13 mouse cellular contexts compared by ENCODE assay signal in the genomic region with DNA sequence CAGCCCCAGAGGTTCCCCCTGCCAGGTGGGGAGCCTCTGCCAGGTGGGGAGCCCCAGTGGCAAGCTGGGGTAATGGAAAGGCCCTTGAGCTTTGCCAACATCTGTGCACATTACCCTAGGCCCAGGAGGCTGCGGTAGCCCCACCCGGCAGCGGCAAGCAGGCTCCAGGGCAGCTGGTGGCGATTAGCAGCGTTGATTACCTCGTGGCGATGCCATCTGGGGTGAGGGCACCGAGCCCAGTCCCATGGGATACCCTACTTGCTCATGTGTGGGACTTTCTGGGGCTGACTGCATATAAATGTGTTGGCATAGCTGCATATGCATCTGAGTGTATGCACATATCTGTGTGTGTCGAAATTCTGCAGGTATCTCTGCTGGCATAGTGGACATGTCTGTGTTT. TPM values are rescaled to one million over a fixed set of nuclear protein-coding genes. Genes with fewer than 3 reads are reported as not detected.
DNase-seq lines count a peak whose midpoint lies in the region; ATAC-seq and TF ChIP-seq lines count a peak whose summit lies in the region.
"Had no signal": no experiment of that assay in that cellular context is flagged by ENCODE, and none has a peak within 500 bp of the region (broad histone marks: within the 10 kb centered on the region; RNA-seq: fewer than 3 reads in every experiment).

No protein-coding gene starts in this region.

- no peaks in the 10 kb centered on the region for H3K36me3 ChIP-seq in hindbrain, embryonic 14.5 days (replicated peaks; ENCODE audit: control insufficient read depth, insufficient read depth)
- H3K36me3 ChIP-seq in hindbrain, embryonic 16.5 days (ENCODE audit: control insufficient read depth, insufficient read depth, low read length): no peaks in the 10 kb centered on the region
- H3K36me3 ChIP-seq in embryonic facial prominence, embryonic 13.5 days: no peaks in the 10 kb centered on the region
- H3K36me3 ChIP-seq in myocyte (ENCODE audit: control insufficient read depth, insufficient read depth): no peaks in the 10 kb centered on the region
- no peaks in the 10 kb centered on the region for H3K36me3 ChIP-seq in heart, embryonic 11.5 days (ENCODE audit: control insufficient read depth, insufficient read depth, low read length)
- H3K36me3 ChIP-seq: G1E; liver, embryonic 12.5 days had no signal

- no peak overlapping the region for H3K27ac ChIP-seq in hindbrain, embryonic 14.5 days
- no peak overlapping the region for H3K27ac ChIP-seq in hindbrain, embryonic 16.5 days (ENCODE audit: low read depth, low read length)
- H3K27ac ChIP-seq in embryonic facial prominence, embryonic 13.5 days: peak overlapping the region; percentile 97
- no peak overlapping the region for H3K27ac ChIP-seq in heart, embryonic 11.5 days (ENCODE audit: low read depth, low read length)
- H3K27ac ChIP-seq: liver, embryonic 12.5 days had no signal

- no peaks in the 10 kb centered on the region for H3K27me3 ChIP-seq in hindbrain, embryonic 14.5 days (ENCODE audit: control insufficient read depth, insufficient read depth, low read length)
- H3K27me3 ChIP-seq in hindbrain, embryonic 16.5 days (replicated peaks; ENCODE audit: control insufficient read depth, insufficient read depth, low read length): peaks cover 2% of the 10 kb centered on the region; the same call in 1 of the 2 replicates
- H3K27me3 ChIP-seq in embryonic facial prominence, embryonic 13.5 days: no peaks in the 10 kb centered on the region
- H3K27me3 ChIP-seq in myocyte (ENCODE audit: control insufficient read depth, insufficient read depth, insufficient read length): no peaks in the 10 kb centered on the region
- H3K27me3 ChIP-seq in heart, embryonic 11.5 days (ENCODE audit: control insufficient read depth, insufficient read depth, low read length): 0 out of 2 replicates have a peak, but pooled peaks cover 3% of the 10 kb centered on the region

- WGBS in hindbrain, embryonic 14.5 days: 33% methylated on average over 9 of the region's 9 CpGs
- WGBS in hindbrain, embryonic 16.5 days: 37% methylated on average over 9 of the region's 9 CpGs
- WGBS in embryonic facial prominence, embryonic 13.5 days: 31% methylated on average over 9 of the region's 9 CpGs
- 80% methylated on average over 9 of the region's 9 CpGs for WGBS in heart, embryonic 11.5 days (ENCODE audit: insufficient replicate concordance)

- no peak overlapping the region for H3K9ac ChIP-seq in hindbrain, embryonic 14.5 days
- H3K9ac ChIP-seq in hindbrain, embryonic 16.5 days (ENCODE audit: low read depth, low read length): no peak overlapping the region
- no peak overlapping the region for H3K9ac ChIP-seq in embryonic facial prominence, embryonic 13.5 days
- H3K9ac ChIP-seq in heart, embryonic 11.5 days (ENCODE audit: low read depth, low read length): no peak overlapping the region
- H3K9ac ChIP-seq: liver, embryonic 12.5 days had no signal

- peak; percentile 31 for DNase-seq in adrenal gland, postnatal 14 days
- DNase-seq in adrenal gland, postnatal 4 days (ENCODE audit: low spot score in 2 of 2): no peak
- DNase-seq in hindbrain, embryonic 14.5 days (ENCODE audit: low spot score): peak; percentile 45
- DNase-seq in c-Kit-positive CD71-positive TER-119-positive erythroid progenitor cells, embryonic 14.5 days (ENCODE audit: low spot score): no peak
- DNase-seq: gastrocnemius, postnatal 10 days; kidney, adult 18-20 months had no signal

- H3K4me1 ChIP-seq in hindbrain, embryonic 14.5 days (replicated peaks; ENCODE audit: control insufficient read depth, insufficient read depth, low read length): peaks cover 13% of the 10 kb centered on the region
- peaks cover 27% of the 10 kb centered on the region for H3K4me1 ChIP-seq in hindbrain, embryonic 16.5 days (ENCODE audit: control insufficient read depth, insufficient read depth, low read depth, low read length)
- peaks cover 81% of the 10 kb centered on the region for H3K4me1 ChIP-seq in embryonic facial prominence, embryonic 13.5 days
- peaks cover 22% of the 10 kb centered on the region for H3K4me1 ChIP-seq in heart, embryonic 11.5 days (ENCODE audit: control insufficient read depth, insufficient read depth, low read length)

- no peak for ATAC-seq in hindbrain, embryonic 14.5 days (ENCODE audit: low FRiP score)
- ATAC-seq in hindbrain, embryonic 16.5 days: no peak
- ATAC-seq in embryonic facial prominence, embryonic 13.5 days (ENCODE audit: insufficient number of reproducible peaks, insufficient read depth, low FRiP score, low TSS enrichment, low read depth): no peak
- no peak for ATAC-seq in heart, embryonic 11.5 days (replicated peaks; ENCODE audit: insufficient number of reproducible peaks, low FRiP score, low TSS enrichment)
- ATAC-seq: liver, embryonic 12.5 days had no signal

- H3ac ChIP-seq in myocyte (ENCODE audit: control insufficient read depth, insufficient read length): no peak overlapping the region

- no peaks in the 10 kb centered on the region for H3K9me3 ChIP-seq in hindbrain, embryonic 14.5 days (ENCODE audit: control insufficient read depth, low read length)
- H3K9me3 ChIP-seq in hindbrain, embryonic 16.5 days (ENCODE audit: control insufficient read depth, low read length): no peaks in the 10 kb centered on the region
- H3K9me3 ChIP-seq in embryonic facial prominence, embryonic 13.5 days: no peaks in the 10 kb centered on the region
- H3K9me3 ChIP-seq in heart, embryonic 11.5 days (replicated peaks; ENCODE audit: control insufficient read depth, low read length): no peaks in the 10 kb centered on the region
- H3K9me3 ChIP-seq: G1E; liver, embryonic 12.5 days had no signal

- no peak overlapping the region for H3K4me2 ChIP-seq in hindbrain, embryonic 14.5 days (replicated peaks)
- H3K4me2 ChIP-seq in hindbrain, embryonic 16.5 days (ENCODE audit: low read length): no peak overlapping the region
- H3K4me2 ChIP-seq in embryonic facial prominence, embryonic 13.5 days: peak overlapping the region; percentile 14; the same call in 1 of the 2 replicates
- peak overlapping the region; percentile 24 for H3K4me2 ChIP-seq in myocyte (ENCODE audit: low read depth)
- H3K4me2 ChIP-seq in heart, embryonic 11.5 days: no peak overlapping the region
- H3K4me2 ChIP-seq: liver, embryonic 12.5 days had no signal

- no peak overlapping the region for H3K4me3 ChIP-seq in hindbrain, embryonic 14.5 days (replicated peaks; ENCODE audit: low read length)
- H3K4me3 ChIP-seq in hindbrain, embryonic 16.5 days (ENCODE audit: low read length): no peak overlapping the region
- no peak overlapping the region for H3K4me3 ChIP-seq in embryonic facial prominence, embryonic 13.5 days
- H3K4me3 ChIP-seq in myocyte: no peak overlapping the region
- H3K4me3 ChIP-seq in heart, embryonic 11.5 days (ENCODE audit: low read depth, low read length): no peak overlapping the region
- H3K4me3 ChIP-seq: liver, embryonic 12.5 days had no signal

- H3K79me2 ChIP-seq in myocyte (ENCODE audit: control insufficient read depth, insufficient read depth): no peaks in the 10 kb centered on the region

- no peak for TF ChIP-seq POLR2A in myocyte (IDR thresholded peaks at IDR 0.05; ENCODE audit: insufficient read length, low read depth)

TF ChIP-seq in myocyte, 11 proteins besides CTCF, POLR2A, EP300 and RAD21:
- TF ChIP-seq MYOD1 (IDR thresholded peaks at IDR 0.05; ENCODE audit: control insufficient read depth in 1 of 3, insufficient read length in 2 of 3, low read depth in 2 of 3): peak in 2 of 3 experiments; percentile 58 to 81
- TF ChIP-seq TCF3 (IDR thresholded peaks at IDR 0.05; ENCODE audit: insufficient read length, low read depth): peak; percentile 73
- no peak for TF ChIP-seq REST (IDR thresholded peaks at IDR 0.05; ENCODE audit: insufficient read depth, insufficient read length)
- peak; percentile 29 to 86 (median 74) for TF ChIP-seq MYOG (IDR thresholded peaks at IDR 0.05; ENCODE audit: control insufficient read depth in 1 of 3, insufficient read depth in 1 of 3, insufficient read length in 2 of 3, low read depth in 2 of 3)

RNA-seq across cellular contexts. Expression of gene Col16a1, which starts 3.4 kb away (rescaled TPM):
- 20.0 and 21.3 TPM in 2 replicates for total RNA-seq in adrenal gland, postnatal 14 days (2021)
- 10 to 100 TPM; 62.1 to 69.1 TPM for total RNA-seq in adrenal gland, postnatal 4 days (2021)
- 10.1 and 11.1 TPM in 2 replicates for polyA plus RNA-seq in hindbrain, embryonic 14.5 days (2014; fragmentation: Nextera tagmentation; extraction: Ambion mirVana)
- polyA plus RNA-seq in hindbrain, embryonic 16.5 days (2015; fragmentation: Nextera tagmentation; extraction: Ambion mirVana): 11.8 and 16.2 TPM in 2 replicates
- polyA plus RNA-seq in embryonic facial prominence, embryonic 13.5 days (2015; fragmentation: Nextera tagmentation; extraction: Ambion mirVana): 75.9 and 77.3 TPM in 2 replicates
- 13.9 TPM for polyA plus RNA-seq in myocyte (2012; fragmentation: generic; extraction: Trizol)
- 15.4 and 15.9 TPM in 2 replicates for polyA plus RNA-seq in heart, embryonic 11.5 days (2014; fragmentation: Nextera tagmentation; extraction: Ambion mirVana)
- total RNA-seq: G1E; monocyte, adult 5-6 weeks had no signal
- polyA plus RNA-seq: G1E had no signal

RNA-seq across cellular contexts. Expression of gene Pef1, which starts 58.1 kb away (rescaled TPM):
- 55.1 and 56.9 TPM in 2 replicates for total RNA-seq in adrenal gland, postnatal 14 days (2021)
- total RNA-seq in adrenal gland, postnatal 4 days (2021): 10 to 100 TPM; 63.6 to 65.1 TPM
- 66.0 and 77.7 TPM in 2 replicates for polyA plus RNA-seq in hindbrain, embryonic 14.5 days (2014; fragmentation: Nextera tagmentation; extraction: Ambion mirVana)
- polyA plus RNA-seq in hindbrain, embryonic 16.5 days (2015; fragmentation: Nextera tagmentation; extraction: Ambion mirVana): 69.0 and 71.3 TPM in 2 replicates
- 66.5 and 66.9 TPM in 2 replicates for polyA plus RNA-seq in embryonic facial prominence, embryonic 13.5 days (2015; fragmentation: Nextera tagmentation; extraction: Ambion mirVana)
- polyA plus RNA-seq in myocyte (2012; fragmentation: generic; extraction: Trizol): 62.4 TPM
- polyA plus RNA-seq in heart, embryonic 11.5 days (2014; fragmentation: Nextera tagmentation; extraction: Ambion mirVana): 58.0 and 65.2 TPM in 2 replicates

RNA-seq across cellular contexts. Expression of gene Adgrb2, which starts 59.5 kb away (rescaled TPM):
- total RNA-seq in adrenal gland, postnatal 14 days (2021): 16.0 and 17.3 TPM in 2 replicates
- total RNA-seq in adrenal gland, postnatal 4 days (2021): 10 to 100 TPM; 41.2 to 43.1 TPM
- 16.9 and 19.0 TPM in 2 replicates for polyA plus RNA-seq in hindbrain, embryonic 14.5 days (2014; fragmentation: Nextera tagmentation; extraction: Ambion mirVana)
- 13.4 and 14.9 TPM in 2 replicates for polyA plus RNA-seq in hindbrain, embryonic 16.5 days (2015; fragmentation: Nextera tagmentation; extraction: Ambion mirVana)
- polyA plus RNA-seq in embryonic facial prominence, embryonic 13.5 days (2015; fragmentation: Nextera tagmentation; extraction: Ambion mirVana): 6.7 and 7.9 TPM in 2 replicates
- 0.08 TPM for polyA plus RNA-seq in myocyte (2012; fragmentation: generic; extraction: Trizol)
- 2.5 TPM in 2 replicates for polyA plus RNA-seq in heart, embryonic 11.5 days (2014; fragmentation: Nextera tagmentation; extraction: Ambion mirVana)
- total RNA-seq: monocyte, adult 5-6 weeks had no signal
- polyA plus RNA-seq: G1E had no signal

Comparison
In these comparisons a context has a peak if more than half of its experiments do, and no peak if none do; other contexts are left out.
1. DNase-seq: peak in adrenal gland, postnatal 14 days (single experiment) and hindbrain, embryonic 14.5 days (single experiment); none in adrenal gland, postnatal 4 days (0 of 2) and c-Kit-positive CD71-positive TER-119-positive erythroid progenitor cells, embryonic 14.5 days (single experiment).
2. H3K4me2 ChIP-seq: peak in embryonic facial prominence, embryonic 13.5 days (single experiment) and myocyte (single experiment); none in hindbrain, embryonic 14.5 days (single experiment), hindbrain, embryonic 16.5 days (single experiment) and heart, embryonic 11.5 days (single experiment).